Mouse (Mus musculus): Measurements from ENCODE around the gene Gm20388. TPM values are rescaled to one million over a fixed set of nuclear protein-coding genes. Genes with fewer than 3 reads are reported as not detected.
"Not testable (repeated sequence)": the region's sequence is repeated elsewhere in the genome, so short reads cannot be mapped to it uniquely, and the experiment has no call there.

Gm20388 gene
- polyA plus RNA-seq, 1 experiment from 2014 or later, result 47.1 TPM

DNA sequence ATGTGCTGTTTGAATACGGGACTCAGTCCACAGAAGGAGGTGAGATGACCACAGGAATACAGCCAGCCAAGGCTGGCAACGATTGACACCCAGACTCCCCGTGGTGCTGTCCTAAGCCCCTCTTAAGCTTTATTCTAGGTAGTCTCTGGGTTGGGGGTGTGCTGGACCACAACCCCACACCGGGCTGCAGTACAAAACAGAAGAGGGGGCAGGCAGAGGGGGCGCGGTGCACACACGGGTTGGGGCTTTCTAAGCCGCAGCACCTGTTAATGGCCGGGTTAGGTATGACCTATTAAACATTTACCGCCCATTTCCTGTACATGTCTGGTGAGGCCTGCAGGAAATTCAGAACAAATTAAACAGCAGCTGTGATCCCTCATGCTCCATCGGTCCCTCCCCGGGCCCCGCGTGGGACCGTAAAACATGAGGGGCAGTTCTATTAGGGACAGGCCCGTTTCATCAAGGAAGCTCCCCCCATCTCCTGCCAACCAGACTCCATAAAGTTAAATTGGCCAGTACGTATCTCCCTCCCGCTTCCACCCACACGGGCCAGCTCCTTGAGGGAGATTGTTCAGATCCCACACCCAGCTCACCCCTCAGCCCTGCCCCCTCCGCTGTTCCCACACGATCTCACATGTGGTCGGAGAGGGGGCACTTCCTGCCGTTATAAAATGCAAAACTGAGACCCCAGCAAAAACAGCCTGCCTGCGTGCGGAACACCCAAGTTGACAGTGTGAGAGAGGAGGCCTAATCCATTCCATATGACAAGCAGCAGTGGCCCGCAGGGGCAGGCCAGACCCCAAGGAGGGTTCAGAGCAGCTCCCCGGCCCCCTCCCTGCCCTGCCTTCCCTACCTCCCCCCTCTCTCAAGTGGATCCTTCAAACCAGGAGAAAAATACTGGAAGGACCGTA lies 1390.1 kb downstream of the Gm20388 start:
- H3K36me3 ChIP-seq (ENCODE audit: inconsistent target), result no peaks in the 10 kb centered on the region
- WGBS (ENCODE audit: missing documents), result 22% methylated on average over 28 of the region's 28 CpGs
- no peaks in the 10 kb centered on the region for H3K79me2 ChIP-seq (ENCODE audit: inconsistent target)
- no peak overlapping the region for H3K4me3 ChIP-seq (ENCODE audit: inconsistent target)
- H3K27ac ChIP-seq, result no peak overlapping the region

DNA sequence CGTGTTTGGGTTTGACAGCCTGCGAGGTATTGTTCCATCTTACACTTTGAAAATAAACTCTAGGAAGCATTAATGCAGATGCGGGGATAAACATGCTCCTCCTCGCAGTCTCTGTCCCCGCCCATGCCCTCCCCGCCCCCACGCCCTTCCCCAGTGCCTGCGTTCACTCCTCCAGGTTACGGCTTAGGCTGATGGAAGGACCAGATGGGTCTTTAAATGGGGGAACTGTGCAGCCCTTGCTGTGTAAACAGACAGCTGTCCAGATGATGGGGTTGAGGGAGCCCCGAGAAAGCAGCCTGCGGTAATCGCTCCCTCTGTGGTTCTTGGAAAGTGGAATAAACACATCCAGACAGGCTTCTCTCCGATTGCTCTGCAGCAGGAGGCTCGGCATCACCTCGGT lies 1390.8 kb downstream of the Gm20388 start:
- H3K4me3 ChIP-seq (ENCODE audit: inconsistent target), result no peak overlapping the region
- H3K27ac ChIP-seq, result no peak overlapping the region
- no peaks in the 10 kb centered on the region for H3K36me3 ChIP-seq (ENCODE audit: inconsistent target)
- 18% methylated on average over 15 of the region's 15 CpGs for WGBS (ENCODE audit: missing documents)
- no peaks in the 10 kb centered on the region for H3K79me2 ChIP-seq (ENCODE audit: inconsistent target)

DNA sequence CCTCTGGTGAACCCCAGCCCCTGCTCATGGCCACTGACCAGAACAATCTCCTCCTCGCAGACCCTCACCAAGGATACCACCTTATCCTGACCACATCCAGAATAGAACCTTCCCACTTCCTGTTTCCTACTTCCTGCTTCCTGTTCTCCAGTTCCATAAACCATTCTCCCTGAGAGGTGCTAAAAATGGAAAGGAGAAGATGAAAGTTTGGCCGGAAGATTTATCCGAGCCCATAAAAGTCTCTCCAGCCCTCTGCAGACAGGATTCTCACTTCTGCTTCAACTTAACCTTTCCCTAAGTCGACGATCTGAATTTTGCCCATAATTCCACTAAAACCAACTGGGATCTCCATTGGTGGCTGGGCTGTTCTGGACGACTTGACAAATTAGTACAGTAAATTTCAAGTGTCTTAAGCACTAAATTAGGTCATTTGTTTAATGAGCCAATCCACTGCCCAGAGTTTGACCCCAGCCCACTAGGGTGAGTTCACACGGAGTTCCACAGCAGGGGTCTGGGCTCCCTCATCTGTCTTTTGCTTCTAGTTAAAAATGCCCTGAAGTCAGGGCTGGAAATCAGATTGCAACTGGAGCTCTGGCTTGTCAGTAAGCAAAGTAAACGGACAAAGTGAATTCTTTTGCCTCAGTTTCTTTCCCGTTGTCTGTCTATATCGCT lies 1391.5 kb downstream of the Gm20388 start:
- Histone ChIP-seq H3K4me3 (ENCODE audit: inconsistent target) (no peak overlapping the region), H3K36me3 (ENCODE audit: inconsistent target) (no peaks in the 10 kb centered on the region), H3K79me2 (ENCODE audit: inconsistent target) (no peaks in the 10 kb centered on the region), H3K27ac (no peak overlapping the region)
- 26% methylated on average over 10 of the region's 10 CpGs for WGBS (ENCODE audit: missing documents)

DNA sequence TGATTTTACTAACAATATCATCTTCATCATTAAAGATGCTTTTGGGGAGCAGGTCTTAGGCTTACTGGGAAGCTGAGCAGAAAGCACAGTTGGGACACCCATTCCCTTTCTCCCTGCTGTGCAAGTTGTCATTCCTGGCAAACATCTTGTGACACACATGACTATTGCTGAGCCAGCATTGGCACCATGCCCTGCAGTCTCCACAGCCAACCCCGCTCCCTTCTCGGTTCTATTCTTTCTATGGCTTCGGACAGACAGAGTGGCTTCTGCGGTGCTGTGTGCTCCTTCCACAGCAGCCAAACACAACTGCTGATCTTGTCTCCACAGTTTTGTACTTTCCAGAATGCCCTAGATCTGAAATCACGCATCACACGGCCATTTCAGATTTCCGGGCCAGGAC lies 1397.1 kb downstream of the Gm20388 start:
- Histone ChIP-seq H3K4me3 (ENCODE audit: inconsistent target) (no peak overlapping the region), H3K79me2 (ENCODE audit: inconsistent target) (no peaks in the 10 kb centered on the region), H3K36me3 (ENCODE audit: inconsistent target) (no peaks in the 10 kb centered on the region), H3K27ac (no peak overlapping the region)
- WGBS (ENCODE audit: missing documents), result 91% methylated on average over 7 of the region's 7 CpGs

DNA sequence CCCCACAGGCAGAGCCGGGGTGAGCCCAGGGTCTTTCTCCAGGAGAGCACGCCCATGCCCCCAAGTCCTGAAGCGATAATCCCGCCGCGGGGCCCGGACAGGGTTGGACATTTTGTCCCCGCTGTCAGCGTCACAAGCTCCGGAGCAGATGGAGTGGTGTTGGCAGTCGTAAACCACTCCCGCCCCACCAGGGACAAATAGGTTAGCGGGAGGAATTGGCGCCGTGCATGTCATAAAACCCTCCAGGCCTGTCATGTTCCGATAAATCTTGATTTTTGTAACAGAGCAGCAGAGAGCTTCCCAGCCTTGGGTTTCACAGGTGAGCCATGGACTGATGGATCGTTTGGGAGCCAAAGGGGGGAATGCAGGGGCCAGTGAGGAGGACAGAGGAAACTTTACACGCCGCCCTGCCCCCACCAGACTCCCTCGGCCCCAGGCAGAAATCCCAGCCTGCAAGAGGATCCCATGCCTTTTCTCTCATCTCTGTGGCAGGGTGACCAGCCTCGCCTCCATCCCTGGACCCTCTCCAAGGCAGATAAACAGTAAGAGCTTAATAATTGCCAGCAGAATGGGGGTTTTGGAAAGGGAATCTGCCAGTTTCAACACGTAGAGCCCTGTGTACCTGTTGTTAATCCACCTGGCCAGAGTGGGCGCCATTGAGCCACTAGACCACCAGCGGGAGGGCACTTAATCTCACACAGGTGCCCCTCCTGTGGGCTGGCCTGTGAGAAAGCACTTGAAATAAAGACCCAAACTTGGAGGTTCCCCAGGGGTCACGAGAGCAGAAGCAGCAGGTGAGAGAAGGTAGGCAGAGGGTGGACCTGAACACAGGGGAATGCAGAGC lies 1400.6 kb downstream of the Gm20388 start:
- Histone ChIP-seq H3K36me3 (ENCODE audit: inconsistent target) (no peaks in the 10 kb centered on the region), H3K27ac (no peak overlapping the region), H3K4me3 (ENCODE audit: inconsistent target) (no peak overlapping the region), H3K79me2 (ENCODE audit: inconsistent target) (no peaks in the 10 kb centered on the region)
- 34% methylated on average over 25 of the region's 25 CpGs for WGBS (ENCODE audit: missing documents)

DNA sequence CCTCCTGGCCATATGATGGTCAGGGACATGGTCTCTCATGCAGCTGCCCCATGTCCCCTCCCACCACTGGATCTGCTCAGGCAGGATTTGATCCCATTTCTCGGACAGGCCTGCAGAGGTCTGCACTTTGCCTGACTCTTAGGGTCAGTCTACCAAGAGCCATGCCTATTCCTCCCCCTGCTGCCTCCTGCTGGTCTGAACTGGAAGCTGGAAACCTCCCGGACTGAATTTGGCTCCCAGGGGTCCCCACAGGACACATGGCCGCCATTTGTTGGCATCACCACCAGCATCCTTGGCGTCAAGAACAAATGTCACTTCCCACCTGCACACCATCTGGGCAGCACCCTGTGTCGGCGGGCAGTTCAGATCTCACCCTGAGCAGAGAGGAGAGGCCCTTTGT lies 1402.8 kb downstream of the Gm20388 start:
- Histone ChIP-seq H3K79me2 (ENCODE audit: inconsistent target) (no peaks in the 10 kb centered on the region), H3K27ac (no peak overlapping the region), H3K36me3 (ENCODE audit: inconsistent target) (no peaks in the 10 kb centered on the region), H3K4me3 (ENCODE audit: inconsistent target) (no peak overlapping the region)
- WGBS (ENCODE audit: missing documents), result 56% methylated on average over 5 of the region's 6 CpGs

DNA sequence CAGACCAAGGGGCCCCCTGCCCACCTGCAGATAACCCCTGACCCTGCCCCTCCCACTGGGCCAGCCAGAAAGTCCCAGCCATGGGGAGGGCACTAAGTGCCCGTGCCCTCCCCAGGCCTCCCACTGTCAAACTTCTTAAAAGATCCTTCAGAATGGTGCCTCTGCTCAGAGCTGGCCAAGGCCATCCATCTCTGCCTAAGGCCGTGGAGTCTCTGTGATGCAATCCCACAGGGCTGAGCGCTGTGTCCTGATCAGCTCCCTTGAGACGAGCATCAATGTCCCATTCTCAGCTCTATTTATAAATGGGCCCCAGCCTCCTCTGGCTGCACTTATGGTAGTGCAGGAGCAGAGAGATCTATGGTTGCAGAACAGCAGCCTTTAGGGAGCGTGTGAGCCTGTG lies 1403.4 kb downstream of the Gm20388 start:
- WGBS (ENCODE audit: missing documents), result 90% methylated on average over 5 of the region's 5 CpGs
- Histone ChIP-seq H3K4me3 (ENCODE audit: inconsistent target) (no peak overlapping the region), H3K36me3 (ENCODE audit: inconsistent target) (no peaks in the 10 kb centered on the region), H3K27ac (no peak overlapping the region), H3K79me2 (ENCODE audit: inconsistent target) (no peaks in the 10 kb centered on the region)

DNA sequence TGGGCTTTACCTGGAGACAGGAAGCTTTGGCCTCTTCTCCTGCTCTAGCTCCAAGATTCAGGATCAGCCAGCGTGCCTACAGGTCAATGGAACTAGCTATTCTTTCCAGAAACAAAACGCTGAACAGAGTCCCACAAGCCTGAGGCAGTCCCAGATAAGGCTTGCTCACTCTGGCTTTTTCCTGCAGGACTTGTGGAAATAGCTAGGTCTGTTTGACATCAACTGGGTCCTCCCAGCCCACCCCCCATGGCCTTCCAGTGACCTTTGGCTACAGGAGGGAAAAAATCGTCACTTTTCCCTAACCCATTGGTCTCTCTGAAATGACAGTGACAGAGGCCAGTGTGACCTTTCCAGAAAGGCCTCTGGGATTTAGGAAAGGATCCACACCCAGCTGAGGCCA lies 1404.9 kb downstream of the Gm20388 start:
- Histone ChIP-seq H3K36me3 (ENCODE audit: inconsistent target) (no peaks in the 10 kb centered on the region), H3K79me2 (ENCODE audit: inconsistent target) (no peaks in the 10 kb centered on the region), H3K4me3 (ENCODE audit: inconsistent target) (no peak overlapping the region), H3K27ac (no peak overlapping the region)
- 68% methylated on average over 3 of the region's 3 CpGs for WGBS (ENCODE audit: missing documents)

DNA sequence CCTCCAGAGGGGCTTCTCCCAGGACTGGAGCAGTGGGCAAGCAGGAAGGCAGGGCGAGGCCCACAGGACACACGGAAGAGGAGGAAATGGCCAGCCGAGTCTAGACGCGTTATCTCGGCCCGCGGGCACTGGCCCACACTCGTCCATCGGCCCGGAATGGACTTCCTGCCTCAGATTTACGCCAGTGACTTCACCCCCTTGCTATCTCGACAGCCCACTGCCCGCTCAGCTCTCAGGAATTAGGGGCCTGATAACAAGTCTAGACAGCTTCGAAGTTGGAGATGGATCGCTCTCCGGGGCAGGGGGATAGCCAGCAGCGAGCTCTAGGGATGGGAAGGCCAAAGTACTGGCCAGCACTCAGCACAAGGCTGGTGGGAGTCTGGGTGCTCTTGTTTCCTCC lies 1405.4 kb downstream of the Gm20388 start:
- Histone ChIP-seq H3K27ac (no peak overlapping the region), H3K79me2 (ENCODE audit: inconsistent target) (no peaks in the 10 kb centered on the region), H3K4me3 (ENCODE audit: inconsistent target) (no peak overlapping the region), H3K36me3 (ENCODE audit: inconsistent target) (no peaks in the 10 kb centered on the region)
- WGBS (ENCODE audit: missing documents), result 21% methylated on average over 18 of the region's 18 CpGs

DNA sequence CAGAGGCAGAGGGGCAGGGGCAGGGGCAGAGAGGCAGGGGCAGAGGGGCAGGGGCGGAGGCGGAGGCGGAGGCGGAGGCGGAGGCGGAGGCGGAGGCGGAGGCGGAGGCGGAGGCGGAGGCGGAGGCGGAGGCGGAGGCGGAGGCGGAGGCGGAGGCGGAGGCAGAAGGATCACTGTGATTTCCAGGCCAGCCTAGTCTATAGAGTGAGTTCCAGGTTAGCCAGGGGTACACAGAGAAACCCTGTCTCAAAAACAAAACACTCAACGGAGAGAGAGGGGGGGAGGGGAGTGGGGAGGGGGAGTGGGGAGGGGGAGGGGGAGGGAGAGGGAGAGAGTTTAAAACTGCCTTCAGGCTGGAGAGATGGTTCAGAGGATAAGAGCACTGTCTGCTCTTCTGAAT lies 1408.1 kb downstream of the Gm20388 start:
- WGBS (ENCODE audit: missing documents), result no CpG with 5 or more reads among the region's 19 CpGs
- H3K4me3 ChIP-seq (ENCODE audit: inconsistent target); H3K27ac ChIP-seq; H3K36me3 ChIP-seq (ENCODE audit: inconsistent target); H3K79me2 ChIP-seq (ENCODE audit: inconsistent target): not testable (repeated sequence)

DNA sequence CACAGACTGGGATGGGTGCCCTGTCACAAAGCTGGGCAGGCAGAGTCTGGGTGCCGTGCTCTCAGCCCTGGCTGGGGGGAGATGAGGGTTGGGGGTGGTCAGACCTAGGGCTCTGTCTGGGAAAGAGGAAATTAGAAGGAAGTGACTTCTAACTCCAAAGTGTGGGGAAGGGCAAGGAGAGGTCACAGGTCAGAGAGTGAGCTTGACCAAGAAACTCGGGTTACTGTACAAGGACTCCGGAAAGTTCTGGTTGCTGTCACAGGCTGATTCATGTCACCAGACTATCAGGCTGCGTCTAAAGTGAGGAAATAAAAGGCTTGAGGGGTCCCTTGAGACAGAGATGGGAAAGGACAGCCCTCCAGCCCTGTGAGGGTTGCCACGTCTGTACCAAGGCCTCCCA lies 1408.8 kb downstream of the Gm20388 start:
- Histone ChIP-seq H3K79me2 (ENCODE audit: inconsistent target) (no peaks in the 10 kb centered on the region), H3K4me3 (ENCODE audit: inconsistent target) (no peak overlapping the region), H3K27ac (no peak overlapping the region), H3K36me3 (ENCODE audit: inconsistent target) (no peaks in the 10 kb centered on the region)
- WGBS (ENCODE audit: missing documents), result 69% methylated on average over 5 of the region's 5 CpGs

DNA sequence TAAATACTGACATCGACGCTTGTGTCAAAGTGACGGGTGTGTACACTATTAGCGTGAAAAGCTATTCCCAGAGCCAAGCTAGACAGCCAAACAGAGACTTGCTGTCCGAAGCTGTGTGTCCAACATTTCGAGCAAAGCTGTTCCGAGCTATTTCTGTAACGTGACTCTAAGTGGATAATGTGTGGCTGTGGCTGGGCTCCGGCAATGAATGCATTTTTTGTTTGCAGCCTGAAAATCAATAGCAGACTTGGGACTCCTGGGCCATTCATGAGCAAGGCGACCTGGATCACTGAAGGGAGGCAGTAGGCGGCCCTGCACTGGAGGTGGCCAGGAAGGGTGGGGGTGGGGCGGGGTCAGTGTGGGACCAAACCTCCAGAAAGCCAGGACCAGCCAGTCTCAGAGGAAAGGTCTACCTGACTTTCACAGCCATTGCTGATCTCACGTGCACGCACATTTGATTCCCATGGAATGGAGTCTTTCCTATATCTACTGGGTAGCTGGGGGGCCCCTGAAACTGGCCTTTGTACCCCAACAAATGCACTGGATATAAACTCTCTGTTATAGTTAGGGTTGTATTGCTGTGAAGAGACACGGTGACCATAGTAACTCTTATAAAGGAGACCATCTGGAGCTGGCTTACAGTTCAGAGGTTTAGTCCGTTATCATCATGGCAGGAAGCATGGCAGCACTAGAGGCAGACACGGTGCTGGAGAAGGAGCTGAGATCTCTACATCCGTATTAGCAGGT lies 1415.7 kb downstream of the Gm20388 start:
- 96% methylated on average over 18 of the region's 18 CpGs for WGBS (ENCODE audit: missing documents)
- Histone ChIP-seq H3K27ac (no peak overlapping the region), H3K36me3 (ENCODE audit: inconsistent target) (no peaks in the 10 kb centered on the region)

DNA sequence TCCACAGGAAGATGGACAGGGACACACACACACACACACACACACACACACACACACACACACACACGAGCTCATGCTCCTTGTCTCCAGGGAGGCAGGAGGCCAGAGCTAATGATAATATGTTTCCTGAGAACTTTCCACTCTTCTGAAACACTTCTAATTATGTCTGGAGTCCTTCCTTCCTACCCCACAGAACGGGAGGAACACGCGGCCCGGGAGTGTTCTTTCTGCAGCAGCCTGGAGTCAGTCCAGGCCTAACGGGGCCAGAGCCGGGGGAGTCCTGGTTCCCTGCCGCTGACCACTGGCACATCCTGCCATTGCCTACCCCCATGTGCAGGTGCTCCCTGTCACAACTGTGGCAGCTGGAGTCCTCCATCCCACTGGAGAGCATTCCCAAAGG lies 1421.8 kb downstream of the Gm20388 start:
- H3K36me3 ChIP-seq (ENCODE audit: inconsistent target), result no peaks in the 10 kb centered on the region
- WGBS (ENCODE audit: missing documents), result 4% methylated on average over 8 of the region's 8 CpGs
- H3K4me3 ChIP-seq (ENCODE audit: inconsistent target), result no peak overlapping the region
- no peaks in the 10 kb centered on the region for H3K79me2 ChIP-seq (ENCODE audit: inconsistent target)
- H3K27ac ChIP-seq, result no peak overlapping the region

More for the DNA sequence above, 1415.7 kb downstream of the Gm20388 start:
- no peak overlapping the region for H3K4me3 ChIP-seq (ENCODE audit: inconsistent target)
- no peaks in the 10 kb centered on the region for H3K79me2 ChIP-seq (ENCODE audit: inconsistent target)

Data from macrophage (primary cell).